Mouse (Mus musculus): ENCODE measurements around the gene Farsa. TPM values are rescaled to one million over a fixed set of nuclear protein-coding genes. Genes with fewer than 3 reads are reported as not detected.

Farsa gene
- total and polyA plus RNA-seq, 3 experiments: 39.6 to 182 (median 152) TPM

- no peak for DNase-seq (ENCODE audit: low spot score)
- peaks cover 66% of the 10 kb centered on the region for H3K36me3 ChIP-seq (replicated peaks)
- no peaks in the 10 kb centered on the region for H3K9me3 ChIP-seq (replicated peaks)
- no peak overlapping the region; the same call in 1 of the 2 replicates for H3K4me3 ChIP-seq (ENCODE audit: low read depth, low read length)
- no peaks in the 10 kb centered on the region for H3K27me3 ChIP-seq (ENCODE audit: insufficient read depth, low read length)
- H3K4me1 ChIP-seq (ENCODE audit: insufficient read depth, low read depth, low read length): peaks cover 72% of the 10 kb centered on the region
- TF ChIP-seq TAL1 (conservative IDR thresholded peaks at IDR 0.05; ENCODE audit: low read depth, low read length): no peak
- ATAC-seq (ENCODE audit: extremely low read depth, insufficient number of reproducible peaks, low FRiP score, poor library complexity, severe bottlenecking): no peak
These were observed 22.6 kb upstream of the Farsa start for GRCm38 (mm10) chr8:84834002-84834865.

GRCm38 (mm10) chr8:84834866-84835855 lies 21.6 kb upstream of the Farsa start:
- H3K4me3 ChIP-seq (ENCODE audit: low read depth, low read length): no peak overlapping the region
- H3K36me3 ChIP-seq (replicated peaks): peaks cover 67% of the 10 kb centered on the region
- TF ChIP-seq GATA2 (IDR thresholded peaks at IDR 0.05; ENCODE audit: borderline replicate concordance, low read depth, low read length) (no peak), GATA1 (IDR thresholded peaks at IDR 0.05; ENCODE audit: borderline replicate concordance, low read length) (no peak), CTCF (IDR thresholded peaks at IDR 0.05; ENCODE audit: low read depth, low read length) (no peak)
- H3K9me3 ChIP-seq (replicated peaks): no peaks in the 10 kb centered on the region
- no peaks in the 10 kb centered on the region for H3K27me3 ChIP-seq (ENCODE audit: insufficient read depth, low read length)
- H3K4me1 ChIP-seq (ENCODE audit: insufficient read depth, low read depth, low read length): peaks cover 74% of the 10 kb centered on the region
- no peak for DNase-seq (ENCODE audit: low spot score)
- ATAC-seq (ENCODE audit: extremely low read depth, insufficient number of reproducible peaks, low FRiP score, poor library complexity, severe bottlenecking): no peak

- DNase-seq (ENCODE audit: low spot score): no peak
- Histone ChIP-seq H3K9me3 (replicated peaks) (no peaks in the 10 kb centered on the region), H3K4me1 (ENCODE audit: insufficient read depth, low read depth, low read length) (peaks cover 80% of the 10 kb centered on the region), H3K4me3 (ENCODE audit: low read depth, low read length) (no peak overlapping the region), H3K36me3 (replicated peaks) (peaks cover 80% of the 10 kb centered on the region), H3K27me3 (ENCODE audit: insufficient read depth, low read length) (no peaks in the 10 kb centered on the region)
- no peak for ATAC-seq (ENCODE audit: extremely low read depth, insufficient number of reproducible peaks, low FRiP score, poor library complexity, severe bottlenecking)
- no peak for TF ChIP-seq TAL1 (conservative IDR thresholded peaks at IDR 0.05; ENCODE audit: low read depth, low read length)
- no peak for TF ChIP-seq CTCF (IDR thresholded peaks at IDR 0.05; ENCODE audit: low read depth, low read length)
- no peak for TF ChIP-seq GATA1 (IDR thresholded peaks at IDR 0.05; ENCODE audit: borderline replicate concordance, low read length)
- no peak for TF ChIP-seq GATA2 (IDR thresholded peaks at IDR 0.05; ENCODE audit: borderline replicate concordance, low read depth, low read length)
- TF ChIP-seq POLR2AphosphoS5 (IDR thresholded peaks at IDR 0.05; ENCODE audit: insufficient replicate concordance, low read depth, low read length): no peak
These were observed 19.5 kb upstream of the Farsa start for GRCm38 (mm10) chr8:84837149-84837911.

- no peak overlapping the region; the same call in 1 of the 2 replicates for H3K4me3 ChIP-seq (ENCODE audit: low read depth, low read length)
- TF ChIP-seq POLR2AphosphoS5 (IDR thresholded peaks at IDR 0.05; ENCODE audit: insufficient replicate concordance, low read depth, low read length): no peak
- no peak for TF ChIP-seq TAL1 (conservative IDR thresholded peaks at IDR 0.05; ENCODE audit: low read depth, low read length)
- no peak for TF ChIP-seq GATA1 (IDR thresholded peaks at IDR 0.05; ENCODE audit: borderline replicate concordance, low read length)
- no peak for TF ChIP-seq CTCF (IDR thresholded peaks at IDR 0.05; ENCODE audit: low read depth, low read length)
- TF ChIP-seq GATA2 (IDR thresholded peaks at IDR 0.05; ENCODE audit: borderline replicate concordance, low read depth, low read length): no peak
- no peak for ATAC-seq (ENCODE audit: extremely low read depth, insufficient number of reproducible peaks, low FRiP score, poor library complexity, severe bottlenecking)
- H3K27me3 ChIP-seq (ENCODE audit: insufficient read depth, low read length): no peaks in the 10 kb centered on the region
- peaks cover 85% of the 10 kb centered on the region for H3K36me3 ChIP-seq (replicated peaks)
- no peaks in the 10 kb centered on the region for H3K9me3 ChIP-seq (replicated peaks)
- no peak for DNase-seq (ENCODE audit: low spot score)
- H3K4me1 ChIP-seq (ENCODE audit: insufficient read depth, low read depth, low read length): peaks cover 83% of the 10 kb centered on the region
These were observed 18.8 kb upstream of the Farsa start for GRCm38 (mm10) chr8:84837912-84838470.

GRCm38 (mm10) chr8:84838513-84838912 lies 18.3 kb upstream of the Farsa start:
- H3K36me3 ChIP-seq (replicated peaks): peaks cover 86% of the 10 kb centered on the region
- DNase-seq (ENCODE audit: low spot score): no peak
- H3K27me3 ChIP-seq (ENCODE audit: insufficient read depth, low read length): no peaks in the 10 kb centered on the region
- H3K4me3 ChIP-seq (ENCODE audit: low read depth, low read length): no peak overlapping the region; the same call in 1 of the 2 replicates
- H3K9me3 ChIP-seq (replicated peaks): no peaks in the 10 kb centered on the region
- H3K4me1 ChIP-seq (ENCODE audit: insufficient read depth, low read depth, low read length): peaks cover 83% of the 10 kb centered on the region
- TF ChIP-seq CTCF (IDR thresholded peaks at IDR 0.05; ENCODE audit: low read depth, low read length) (no peak), GATA1 (IDR thresholded peaks at IDR 0.05; ENCODE audit: borderline replicate concordance, low read length) (no peak), POLR2AphosphoS5 (IDR thresholded peaks at IDR 0.05; ENCODE audit: insufficient replicate concordance, low read depth, low read length) (no peak), TAL1 (conservative IDR thresholded peaks at IDR 0.05; ENCODE audit: low read depth, low read length) (no peak), GATA2 (IDR thresholded peaks at IDR 0.05; ENCODE audit: borderline replicate concordance, low read depth, low read length) (no peak)
- ATAC-seq (ENCODE audit: extremely low read depth, insufficient number of reproducible peaks, low FRiP score, poor library complexity, severe bottlenecking): no peak
